Mouse (Mus musculus): ENCODE results near the gene Asz1.

- TF ChIP-seq CTCF (conservative IDR thresholded peaks at IDR 0.05; ENCODE audit: insufficient read depth, insufficient read length, low read depth, low read length) (no peak), POLR2A (IDR thresholded peaks at IDR 0.05; ENCODE audit: low read depth, low read length) (no peak)
These were observed 76.6 kb downstream of the Asz1 start for GRCm38 (mm10) chr6:18032271-18032670.
